ENCODE assay signal across 8 mouse cellular contexts in the genomic region with DNA sequence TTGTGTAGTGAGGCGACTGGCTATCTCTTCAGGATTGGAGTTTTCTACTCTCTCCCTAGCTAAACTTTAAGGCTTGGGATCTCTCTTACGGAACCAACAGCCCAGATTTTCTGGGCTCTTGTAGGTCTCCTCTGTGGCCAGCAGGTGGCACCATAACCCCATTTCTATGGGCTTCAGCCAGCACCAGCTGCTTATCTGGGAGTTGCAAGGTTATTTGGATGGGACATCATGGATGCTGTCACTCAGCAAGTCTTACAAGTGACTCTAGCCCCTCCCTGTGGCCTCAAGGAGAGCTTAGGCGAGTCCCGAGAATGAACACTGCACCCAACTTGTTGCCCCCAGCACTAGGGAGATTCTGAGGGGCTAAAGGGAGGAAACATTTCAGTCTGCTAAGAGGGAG. TPM values are rescaled to one million over a fixed set of nuclear protein-coding genes. Genes with fewer than 3 reads are reported as not detected.
DNase-seq lines count a peak whose midpoint lies in the region; TF ChIP-seq lines count a peak whose summit lies in the region.

No protein-coding gene starts in this region.

- no peak for TF ChIP-seq POLR2A in lung, adult 2 months (IDR thresholded peaks at IDR 0.05; ENCODE audit: borderline replicate concordance, extremely low read depth, low read depth, low read length)

- DNase-seq in ES-CJ7 (ENCODE audit: low read depth, low spot score): peak; percentile 81
- peak; percentile 82 for DNase-seq in adrenal gland, postnatal 10 days
- peak; percentile 89 for DNase-seq in embryo, embryonic 10.5 days (ENCODE audit: low spot score)
- peak; percentile 67 to 82 for DNase-seq in heart, adult 18-20 months
- peak; percentile 28 to 54 for DNase-seq in kidney, adult 8-10 months
- peak; percentile 46 for DNase-seq in lung, adult 2 months
- peak; percentile 59 for DNase-seq in ovary, postnatal 14 days (ENCODE audit: low spot score)
- DNase-seq in yolk sac, embryonic 10.5 days (ENCODE audit: low spot score): peak; percentile 27

- no peak overlapping the region for H3K4me3 ChIP-seq in lung, adult 2 months (replicated peaks; ENCODE audit: extremely low read depth, low read depth, low read length)

- H3K4me1 ChIP-seq in lung, adult 2 months (ENCODE audit: control insufficient read depth, insufficient read depth, low read length): no peaks in the 10 kb centered on the region

- WGBS in lung, adult 2 months: 3% methylated on average over 4 of the region's 4 CpGs

- TF ChIP-seq CTCF in lung, adult 2 months (IDR thresholded peaks at IDR 0.05; ENCODE audit: insufficient read depth, low read length): peak; percentile 87

RNA-seq across cellular contexts. Expression of a gene that starts 4.4 kb away (rescaled TPM):
- total RNA-seq in adrenal gland, postnatal 10 days (2021): 1 to 10 TPM; 1.7 to 4.9 TPM
- total RNA-seq in heart, adult 18-20 months (2021): 100 to 1,000 TPM; 114 to 120 TPM
- polyA plus RNA-seq in lung, adult 2 months (2012; rRNA removed): 4.9 and 5.3 TPM in 2 replicates

Comparison
In these comparisons a context has a peak if more than half of its experiments do, and no peak if none do; other contexts are left out.
1. DNase-seq: peak in every context shown above with its lines; median percentile 89 in embryo, embryonic 10.5 days; 82 in adrenal gland, postnatal 10 days; 81 in ES-CJ7; 74 in heart, adult 18-20 months; 59 in ovary, postnatal 14 days; 46 in lung, adult 2 months; 41 in kidney, adult 8-10 months; 27 in yolk sac, embryonic 10.5 days.
2. RNA of a gene that starts 4.4 kb away (total RNA-seq): 114 to 120 TPM in heart, adult 18-20 months; 1.7 to 4.9 TPM in adrenal gland, postnatal 10 days; every median in the first group is over 10 times any median in the second.